Mouse (Mus musculus): Measurements from ENCODE around the gene Slc17a1. TPM values are rescaled to one million over a fixed set of nuclear protein-coding genes. Genes with fewer than 3 reads are reported as not detected.

The Slc17a1 gene
- total RNA-seq (2017), result not detected in 3 replicates

- no peak for ATAC-seq (replicated peaks; ENCODE audit: insufficient number of reproducible peaks, low FRiP score, low TSS enrichment, poor library complexity, severe bottlenecking)
Measured at GRCm38 (mm10) chr13:23867405-23867804, at the start of gene Slc17a1. Gene Slc17a1, plus strand, starts transcription at chr13:23867750.

DNA sequence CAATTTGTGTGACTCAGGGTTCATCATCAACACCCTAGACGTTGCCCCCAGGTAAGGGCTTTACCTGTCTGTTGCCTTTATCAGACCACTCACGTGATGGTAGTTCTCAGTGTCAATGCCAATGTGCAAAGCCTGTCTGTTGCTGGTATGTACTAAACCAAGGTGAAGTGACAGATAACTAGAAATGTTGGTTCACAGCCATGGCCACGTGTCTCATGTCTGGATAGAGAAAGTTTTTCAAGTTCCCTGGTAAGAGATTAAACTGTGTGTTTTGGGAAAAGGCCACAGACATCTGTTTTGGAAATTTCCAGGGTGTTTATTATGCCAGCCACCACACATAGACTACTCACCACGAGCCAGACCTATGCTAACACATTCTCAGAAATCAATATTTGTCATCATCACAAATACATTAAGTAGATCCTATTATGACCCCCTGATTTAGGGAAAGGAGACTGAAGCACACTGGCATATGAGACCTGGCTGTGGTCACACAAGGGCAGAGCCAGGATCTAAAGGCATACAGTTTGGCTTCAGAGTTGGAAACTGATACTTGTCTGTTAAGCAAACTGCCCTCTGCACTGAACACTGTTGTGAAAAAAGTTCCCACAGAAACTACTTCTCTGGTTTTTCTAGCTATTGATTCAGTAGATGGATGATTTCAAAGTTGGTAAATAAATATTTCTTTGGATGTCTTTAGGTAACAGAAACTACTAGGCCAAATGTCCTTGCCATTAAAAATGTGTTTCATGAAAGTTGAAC, 47.2 kb upstream of the Slc17a1 start:
- ATAC-seq (replicated peaks; ENCODE audit: insufficient number of reproducible peaks, low FRiP score, low TSS enrichment, poor library complexity, severe bottlenecking), result no peak

- no peak for ATAC-seq (replicated peaks; ENCODE audit: insufficient number of reproducible peaks, low FRiP score, low TSS enrichment, poor library complexity, severe bottlenecking)
Measured at GRCm38 (mm10) chr13:23822213-23822612, 45.3 kb upstream of the Slc17a1 start.

DNA sequence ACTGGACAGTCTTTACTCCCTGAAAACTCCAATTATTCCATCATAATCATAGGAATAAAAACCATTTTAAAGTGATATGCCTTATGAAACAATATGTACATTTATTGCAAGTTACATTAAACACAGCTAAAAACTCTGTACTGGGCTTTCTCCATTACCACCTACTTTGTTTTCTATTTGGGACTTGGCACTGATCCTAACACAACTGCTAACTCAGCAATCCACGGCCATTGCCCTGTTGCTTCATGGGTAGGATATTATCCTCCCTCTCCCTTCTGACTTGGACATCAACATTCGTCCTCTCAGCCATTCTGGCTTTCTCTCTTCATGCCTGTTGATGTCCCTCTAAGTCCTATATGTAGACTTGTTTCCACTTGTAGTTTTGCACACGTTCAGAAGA, 40.9 kb upstream of the Slc17a1 start:
- no peak for ATAC-seq (replicated peaks; ENCODE audit: insufficient number of reproducible peaks, low FRiP score, low TSS enrichment, poor library complexity, severe bottlenecking)

- no peak for ATAC-seq (replicated peaks; ENCODE audit: insufficient number of reproducible peaks, low FRiP score, low TSS enrichment, poor library complexity, severe bottlenecking)
Measured at GRCm38 (mm10) chr13:23833053-23833452, 34.5 kb upstream of the Slc17a1 start.

GRCm38 (mm10) chr13:23834836-23835235, 32.7 kb upstream of the Slc17a1 start:
- no peak for ATAC-seq (replicated peaks; ENCODE audit: insufficient number of reproducible peaks, low FRiP score, low TSS enrichment, poor library complexity, severe bottlenecking)

GRCm38 (mm10) chr13:23836630-23837029, 30.9 kb upstream of the Slc17a1 start:
- no peak for ATAC-seq (replicated peaks; ENCODE audit: insufficient number of reproducible peaks, low FRiP score, low TSS enrichment, poor library complexity, severe bottlenecking)

DNA sequence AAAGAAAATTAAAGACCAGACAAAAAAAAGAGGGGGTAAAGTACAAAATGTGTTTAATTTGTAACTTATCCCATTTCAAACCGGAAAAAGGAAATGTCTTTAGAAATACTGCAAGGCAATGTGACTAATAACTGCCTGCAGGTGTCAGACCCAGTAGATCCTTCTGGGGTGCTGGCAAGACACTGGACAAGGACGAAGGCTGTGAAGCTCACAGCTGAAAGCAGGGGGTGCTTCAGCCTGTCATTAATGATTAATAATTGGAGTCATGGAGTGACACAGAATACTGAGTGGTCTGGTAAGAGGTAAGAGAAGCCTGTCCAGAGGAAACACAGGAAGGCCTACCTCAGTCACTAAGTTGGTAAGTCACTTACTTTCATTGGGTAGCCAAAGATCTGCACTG, 28.2 kb upstream of the Slc17a1 start, which contains the start of gene Slc17a3:
Slc17a3 (plus strand) TSS at position 127 of the 400 bp plus-strand sequence.
- no peak for ATAC-seq (replicated peaks; ENCODE audit: insufficient number of reproducible peaks, low FRiP score, low TSS enrichment, poor library complexity, severe bottlenecking)

DNA sequence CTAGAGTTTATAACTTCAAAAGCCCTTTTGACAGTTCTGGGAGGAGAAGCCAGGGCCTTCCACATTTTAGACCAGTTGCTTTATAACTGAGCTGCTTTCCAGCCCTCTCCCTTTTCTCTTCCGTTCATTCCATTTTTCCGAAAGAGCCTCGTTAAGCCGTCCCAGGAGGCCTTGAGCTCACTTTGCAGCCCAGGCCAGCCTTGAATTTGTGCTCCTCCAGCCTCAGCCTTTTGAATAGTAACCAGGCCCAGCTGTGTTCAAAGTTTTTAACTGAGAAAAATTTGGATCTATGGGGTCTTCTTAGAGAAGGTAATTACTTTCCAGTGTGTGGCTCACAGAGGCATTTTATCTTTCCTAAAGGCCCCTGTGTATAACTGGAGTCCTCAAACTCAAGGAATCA, 21.7 kb upstream of the Slc17a1 start:
- ATAC-seq (replicated peaks; ENCODE audit: insufficient number of reproducible peaks, low FRiP score, low TSS enrichment, poor library complexity, severe bottlenecking), result no peak

DNA sequence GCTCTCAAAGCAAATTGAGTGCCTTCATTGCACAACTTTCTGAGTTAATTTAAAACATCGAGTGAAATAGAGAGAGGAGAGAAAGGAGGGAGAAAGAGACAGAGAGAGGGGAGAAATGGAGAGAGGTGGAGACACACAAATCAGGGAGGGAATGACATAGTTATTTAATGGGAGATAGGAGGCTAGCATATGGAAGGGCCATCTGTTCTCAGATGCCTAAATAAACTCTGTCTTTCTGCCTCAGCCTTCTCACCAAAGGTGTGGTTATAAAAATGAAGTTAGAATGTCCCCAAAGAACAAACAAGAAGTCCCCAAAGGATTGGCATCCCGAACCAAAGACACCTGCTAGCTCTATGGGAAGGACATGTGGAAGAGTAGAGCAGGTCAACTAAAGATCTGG, 18.3 kb upstream of the Slc17a1 start:
- no peak for ATAC-seq (replicated peaks; ENCODE audit: insufficient number of reproducible peaks, low FRiP score, low TSS enrichment, poor library complexity, severe bottlenecking)

DNA sequence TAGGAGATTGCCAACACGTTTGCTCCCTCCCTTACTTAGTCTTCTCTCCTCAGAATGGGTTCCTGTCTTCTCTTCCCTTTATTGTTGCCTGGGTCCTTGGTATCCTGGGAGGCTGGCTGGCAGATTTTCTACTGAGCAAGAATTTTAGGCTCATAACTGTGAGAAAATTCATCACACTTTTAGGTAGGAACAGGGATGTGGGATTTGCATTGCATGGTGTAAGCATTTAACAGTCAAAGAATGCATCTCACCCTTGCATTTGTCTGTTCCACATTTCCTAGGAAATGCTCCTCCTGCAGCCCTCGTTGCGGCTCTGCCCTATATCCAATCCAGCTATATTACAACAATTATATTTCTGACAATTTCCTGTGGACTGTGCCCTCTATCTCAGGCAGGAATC, 11.1 kb upstream of the Slc17a1 start:
- no peak for ATAC-seq (replicated peaks; ENCODE audit: insufficient number of reproducible peaks, low FRiP score, low TSS enrichment, poor library complexity, severe bottlenecking)

GRCm38 (mm10) chr13:23861815-23862214, 5.7 kb upstream of the Slc17a1 start:
- ATAC-seq (replicated peaks; ENCODE audit: insufficient number of reproducible peaks, low FRiP score, low TSS enrichment, poor library complexity, severe bottlenecking), result no peak

GRCm38 (mm10) chr13:23864711-23865110, 2.8 kb upstream of the Slc17a1 start:
- ATAC-seq (replicated peaks; ENCODE audit: insufficient number of reproducible peaks, low FRiP score, low TSS enrichment, poor library complexity, severe bottlenecking), result no peak

- no peak for ATAC-seq (replicated peaks; ENCODE audit: insufficient number of reproducible peaks, low FRiP score, low TSS enrichment, poor library complexity, severe bottlenecking)
Measured at GRCm38 (mm10) chr13:23866086-23866710, 1.4 kb upstream of the Slc17a1 start.

- no peak for ATAC-seq (replicated peaks; ENCODE audit: insufficient number of reproducible peaks, low FRiP score, low TSS enrichment, poor library complexity, severe bottlenecking)
Measured at GRCm38 (mm10) chr13:23867000-23867399, 550 bp upstream of the Slc17a1 start.

- ATAC-seq (replicated peaks; ENCODE audit: insufficient number of reproducible peaks, low FRiP score, low TSS enrichment, poor library complexity, severe bottlenecking), result no peak
Measured at GRCm38 (mm10) chr13:23868790-23869533, 1.4 kb downstream of the Slc17a1 start.

DNA sequence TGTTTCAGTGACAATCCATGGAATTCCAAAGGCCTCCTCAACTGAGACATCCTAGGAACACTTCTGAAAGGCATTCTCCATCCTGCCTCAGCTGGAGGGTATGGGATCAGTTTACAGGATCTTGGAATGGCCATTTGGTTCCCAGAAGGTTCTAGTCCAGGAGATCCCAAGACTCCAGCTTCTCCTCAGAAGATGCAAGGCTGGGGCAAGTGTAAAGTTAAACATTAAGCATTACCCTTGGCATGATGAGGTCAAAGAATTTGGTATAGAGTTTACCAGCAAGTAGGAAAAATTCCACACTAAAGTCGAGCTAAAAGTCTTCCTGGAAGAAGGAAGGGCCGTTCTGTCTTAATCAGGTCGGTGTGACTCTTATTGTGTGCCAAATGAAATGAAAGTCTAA, 2.4 kb downstream of the Slc17a1 start:
- ATAC-seq (replicated peaks; ENCODE audit: insufficient number of reproducible peaks, low FRiP score, low TSS enrichment, poor library complexity, severe bottlenecking), result no peak

GRCm38 (mm10) chr13:23873141-23873540, 5.6 kb downstream of the Slc17a1 start:
- no peak for ATAC-seq (replicated peaks; ENCODE audit: insufficient number of reproducible peaks, low FRiP score, low TSS enrichment, poor library complexity, severe bottlenecking)

DNA sequence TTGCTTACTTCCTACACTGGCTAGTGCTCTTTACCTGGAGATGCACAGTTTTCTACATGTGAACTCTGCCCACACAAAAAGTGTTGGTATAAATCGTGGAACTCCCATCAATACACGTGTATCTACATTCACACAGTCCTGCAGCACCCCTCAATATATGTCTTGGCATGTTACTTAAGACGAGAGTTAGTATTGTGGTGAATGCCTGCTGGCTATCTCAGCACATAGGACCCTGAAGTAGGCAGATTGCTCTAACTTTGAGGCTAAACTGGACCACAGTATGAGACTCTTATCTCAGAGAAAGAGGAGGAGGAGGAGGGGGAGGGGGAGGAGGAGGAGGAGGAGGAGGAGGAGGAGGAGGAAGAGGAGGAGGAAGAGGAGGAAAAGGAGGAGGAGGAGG, 11.6 kb downstream of the Slc17a1 start:
- no peak for ATAC-seq (replicated peaks; ENCODE audit: insufficient number of reproducible peaks, low FRiP score, low TSS enrichment, poor library complexity, severe bottlenecking)

GRCm38 (mm10) chr13:23879636-23880035, 12.1 kb downstream of the Slc17a1 start:
- ATAC-seq (replicated peaks; ENCODE audit: insufficient number of reproducible peaks, low FRiP score, low TSS enrichment, poor library complexity, severe bottlenecking), result peak; percentile 79; the same call in 1 of the 2 replicates
